Mouse (Mus musculus): ENCODE measurements at regions not wholly inside any gene's neighbourhood (a gene's known extent, or its start where the extent isn't known, plus 50 kb on each side); places are given as distances from the start of the nearest gene placed in this dataset.

- intact Hi-C loops (cut with DNase I): no loop called here
- peak; percentile 13 for DNase-seq
Observed at GRCm38 (mm10) chr17:92829241-92829640, 369.6 kb upstream of the Adcyap1 start.
